Mouse (Mus musculus) MN1 (cell line): ENCODE data around the gene Ccdc85c.

ENCODE experiments used
- DNase-seq: peaks from one replicate; pipeline ENCODE4 v3.0.0-alpha.2; 2016; ENCODE audit warnings: low spot score

Gene Ccdc85c

GRCm38 (mm10) chr12:108274661-108275507 lies at the start of gene Ccdc85c:
Gene Ccdc85c (minus strand): TSS chr12:108275425.
- peak; percentile 52 for DNase-seq

- no peak for DNase-seq
These were observed 44.9 kb upstream of the Ccdc85c start for GRCm38 (mm10) chr12:108320096-108320495.

GRCm38 (mm10) chr12:108318499-108318898 lies 43.3 kb upstream of the Ccdc85c start:
- no peak for DNase-seq

GRCm38 (mm10) chr12:108317826-108318430 lies 42.7 kb upstream of the Ccdc85c start:
- no peak for DNase-seq

GRCm38 (mm10) chr12:108317201-108317738 lies 42.0 kb upstream of the Ccdc85c start:
- no peak for DNase-seq

GRCm38 (mm10) chr12:108316655-108317054 lies 41.4 kb upstream of the Ccdc85c start:
- no peak for DNase-seq

- DNase-seq = no peak
These were observed 40.6 kb upstream of the Ccdc85c start for GRCm38 (mm10) chr12:108315818-108316217.

- no peak for DNase-seq
These were observed 38.1 kb upstream of the Ccdc85c start for GRCm38 (mm10) chr12:108313244-108313772.

- no peak for DNase-seq
These were observed 37.2 kb upstream of the Ccdc85c start for GRCm38 (mm10) chr12:108312432-108312851.

- no peak for DNase-seq
These were observed 36.6 kb upstream of the Ccdc85c start for GRCm38 (mm10) chr12:108311741-108312290.

GRCm38 (mm10) chr12:108310456-108311027 lies 35.3 kb upstream of the Ccdc85c start:
- peak; percentile 67 for DNase-seq

- no peak for DNase-seq
These were observed 34.8 kb upstream of the Ccdc85c start for GRCm38 (mm10) chr12:108310041-108310440.

- peak; percentile 62 for DNase-seq
These were observed 34.0 kb upstream of the Ccdc85c start for GRCm38 (mm10) chr12:108309116-108309794.

- DNase-seq = no peak
These were observed 33.2 kb upstream of the Ccdc85c start for GRCm38 (mm10) chr12:108308363-108308856.

GRCm38 (mm10) chr12:108307553-108307952 lies 32.3 kb upstream of the Ccdc85c start:
- peak; percentile 28 for DNase-seq

- DNase-seq = peak; percentile 45
These were observed 30.9 kb upstream of the Ccdc85c start, which contains the start of gene Hhipl1 for GRCm38 (mm10) chr12:108305812-108306794. Gene Hhipl1 (plus strand): TSS chr12:108306270.

GRCm38 (mm10) chr12:108305172-108305571 lies 29.9 kb upstream of the Ccdc85c start:
- DNase-seq = no peak

- DNase-seq = peak; percentile 44
These were observed 28.6 kb upstream of the Ccdc85c start for GRCm38 (mm10) chr12:108303778-108304365.

- DNase-seq = no peak
These were observed 25.8 kb upstream of the Ccdc85c start for GRCm38 (mm10) chr12:108301006-108301405.

GRCm38 (mm10) chr12:108297033-108297432 lies 21.8 kb upstream of the Ccdc85c start:
- no peak for DNase-seq
